ENCODE assay signal across 8 mouse cellular contexts in the genomic region with DNA sequence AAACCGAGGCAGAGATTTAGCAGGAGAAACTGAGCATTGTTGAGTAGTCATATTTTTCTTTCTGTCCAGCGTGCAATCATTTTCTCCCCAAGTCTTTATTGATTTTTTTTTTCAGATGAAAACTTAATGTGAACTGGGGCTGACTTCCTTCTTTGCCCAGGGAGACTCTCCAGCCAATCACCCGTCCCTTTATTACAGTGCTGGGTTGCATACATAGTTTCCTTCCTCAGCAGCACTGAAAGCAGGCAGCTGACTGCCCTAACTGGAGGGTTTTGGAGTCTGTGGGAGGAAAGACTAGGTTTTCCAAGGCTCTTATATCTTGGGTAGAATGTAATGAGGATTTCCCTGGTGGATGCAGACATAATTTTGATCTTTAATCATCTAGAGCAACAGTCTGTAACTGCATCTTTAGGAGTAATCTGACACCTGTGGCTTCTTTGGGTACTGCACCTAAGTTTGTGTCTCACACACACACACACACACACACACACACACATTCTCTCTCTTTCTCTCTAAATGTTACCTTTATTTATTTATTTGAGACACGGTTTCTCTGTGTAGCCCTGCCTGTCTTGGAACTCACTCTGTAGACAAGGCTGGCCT. TPM values are rescaled to one million over a fixed set of nuclear protein-coding genes. Genes with fewer than 3 reads are reported as not detected.
A peak's percentile ranks its signal among the peaks of the same experiment; 100 is the strongest.
DNase-seq lines count a peak whose midpoint lies in the region; ATAC-seq lines count a peak whose summit lies in the region.

No protein-coding gene starts in this region.

- peak; percentile 61 for DNase-seq in CD4-positive, CD25-positive, alpha-beta regulatory T cell, adult 2 months (ENCODE audit: low read depth, low spot score)
- peak; percentile 41 for DNase-seq in thymus, postnatal 4 days
- no peak for DNase-seq in thymus, postnatal 10 days (ENCODE audit: low spot score in 2 of 2)
- no peak for DNase-seq in liver, embryonic 11.5 days (ENCODE audit: low spot score)
- DNase-seq in retina, embryonic 14.5 days (ENCODE audit: low spot score) = peak; percentile 47
- DNase-seq in ovary, adult 18-20 months (ENCODE audit: low spot score) = no peak

- H3K27me3 ChIP-seq in liver, embryonic 11.5 days (replicated peaks; ENCODE audit: control insufficient read depth, insufficient read depth, low read length) = no peaks in the 10 kb centered on the region

- H3K27ac ChIP-seq in liver, embryonic 11.5 days (ENCODE audit: low read depth, low read length) = 0 out of 2 replicates have a peak overlapping the region, but pooled peaks have one; percentile 72

- H3K4me2 ChIP-seq in liver, embryonic 11.5 days = peak overlapping the region; percentile 80

- peak overlapping the region; percentile 96 for H3K9ac ChIP-seq in liver, embryonic 11.5 days (ENCODE audit: low read depth, low read length)

- 84% methylated on average over 4 of the region's 4 CpGs for WGBS in liver, embryonic 11.5 days

- peak overlapping the region; percentile 87 for H3K4me3 ChIP-seq in liver, embryonic 11.5 days (ENCODE audit: low read depth, low read length)

- peaks cover 10% of the 10 kb centered on the region for H3K4me1 ChIP-seq in liver, embryonic 11.5 days (replicated peaks; ENCODE audit: control insufficient read depth, insufficient read depth, low read length)

- ATAC-seq in CD4-positive, CD25-positive, alpha-beta regulatory T cell, adult 4 months = no peak
- ATAC-seq in liver, embryonic 11.5 days (replicated peaks; ENCODE audit: low FRiP score) = no peak
- no peak for ATAC-seq in cerebellum, adult (ENCODE audit: insufficient number of reproducible peaks, low FRiP score, low TSS enrichment)

- no peaks in the 10 kb centered on the region for H3K36me3 ChIP-seq in liver, embryonic 11.5 days (ENCODE audit: control insufficient read depth, insufficient read depth, low read length)

- no peaks in the 10 kb centered on the region for H3K9me3 ChIP-seq in liver, embryonic 11.5 days (ENCODE audit: control insufficient read depth, low read length)

RNA-seq across cellular contexts. Expression of gene 9530068E07Rik, which starts 1.3 kb away (rescaled TPM):
- 10 to 100 TPM; 43.7 to 50.8 TPM for polyA plus RNA-seq in CD4-positive, CD25-positive, alpha-beta regulatory T cell, adult 4 months (2017; shearing (Covaris generic))
- 124 and 141 TPM in 2 replicates for polyA plus RNA-seq in liver, embryonic 11.5 days (2014; fragmentation: Nextera tagmentation; extraction: Ambion mirVana)

RNA-seq across cellular contexts. Expression of gene Vdac1, which starts 36.8 kb away (rescaled TPM):
- 100 to 1,000 TPM in 1 of 2 experiments, 10 to 100 TPM in 1; 67.5 to 104 TPM for polyA plus RNA-seq in CD4-positive, CD25-positive, alpha-beta regulatory T cell, adult 4 months (2017; shearing (Covaris generic))
- 228 and 243 TPM in 2 replicates for polyA plus RNA-seq in liver, embryonic 11.5 days (2014; fragmentation: Nextera tagmentation; extraction: Ambion mirVana)

Comparison
In these comparisons a context has a peak if more than half of its experiments do, and no peak if none do; other contexts are left out.
1. DNase-seq: peak in CD4-positive, CD25-positive, alpha-beta regulatory T cell, adult 2 months (single experiment), thymus, postnatal 4 days (single experiment) and retina, embryonic 14.5 days (single experiment); none in thymus, postnatal 10 days (0 of 2), liver, embryonic 11.5 days (single experiment) and ovary, adult 18-20 months (single experiment).